Mouse (Mus musculus) adrenal gland, adult (tissue): ENCODE results near the gene Cab39l.
"Not testable (repeated sequence)": the region's sequence is repeated elsewhere in the genome, so short reads cannot be mapped to it uniquely, and the experiment has no call there.

Experiments
- DNase-seq, 2 experiments: peaks; one replicate each; pipeline ENCODE4 v3.0.0; 2022 to 2023; ENCODE audit warnings: low spot score in 1 of 2; ENCODE audit not compliant: inconsistent age in 2 of 2

The Cab39l gene

DNA sequence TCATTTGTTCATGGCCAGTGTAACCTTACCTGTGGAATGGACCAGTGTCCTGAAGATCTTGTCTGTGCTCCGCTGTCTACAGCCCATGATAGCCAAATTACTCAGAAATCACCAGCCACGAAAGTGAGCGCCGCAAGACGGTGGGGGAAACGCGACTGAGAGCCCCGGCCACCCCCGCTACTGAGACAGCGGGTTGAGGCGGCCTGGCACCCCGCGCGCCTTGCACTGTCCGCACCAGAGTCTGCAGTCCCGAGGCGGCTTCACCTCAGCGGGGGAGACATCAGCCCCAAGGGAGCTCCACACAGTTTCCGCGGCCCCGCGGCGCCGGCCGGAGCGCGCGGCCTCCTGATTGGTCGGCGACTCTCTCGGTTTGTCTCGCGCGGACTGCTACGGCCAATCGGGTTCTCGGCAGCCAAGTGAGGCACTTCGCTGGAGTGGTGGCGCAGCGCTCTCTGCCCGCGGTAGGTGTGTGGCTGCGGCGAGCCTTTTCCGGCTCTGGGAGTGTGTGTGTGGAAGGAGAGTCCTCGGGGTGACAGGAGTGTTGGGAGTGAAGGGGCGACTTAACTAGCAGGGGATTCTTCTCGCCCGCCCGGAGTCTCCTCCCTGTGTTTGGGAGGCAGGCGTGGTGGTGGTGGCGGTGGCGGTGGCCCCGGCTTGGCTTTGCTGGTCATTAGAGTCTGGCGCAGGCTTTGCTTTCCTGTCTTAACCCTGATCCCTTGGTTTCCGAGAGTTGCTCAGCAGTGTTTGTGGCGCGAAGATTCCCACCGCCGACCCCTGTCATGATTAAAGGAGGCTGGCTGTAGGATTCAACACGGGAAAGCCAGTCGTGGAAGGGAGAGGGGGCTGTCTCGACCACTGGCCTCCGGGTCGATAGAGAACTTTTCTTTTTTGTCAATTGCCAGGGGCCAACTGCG, at the start of gene Cab39l, which contains the start of gene Setdb2:
Gene Cab39l, plus strand, starts transcription at position 415 of the 914 bp plus-strand sequence.
Gene Setdb2, minus strand, starts transcription at position 327 of the 914 bp plus-strand sequence.
- DNase-seq: peak; percentile 97 to 99

DNA sequence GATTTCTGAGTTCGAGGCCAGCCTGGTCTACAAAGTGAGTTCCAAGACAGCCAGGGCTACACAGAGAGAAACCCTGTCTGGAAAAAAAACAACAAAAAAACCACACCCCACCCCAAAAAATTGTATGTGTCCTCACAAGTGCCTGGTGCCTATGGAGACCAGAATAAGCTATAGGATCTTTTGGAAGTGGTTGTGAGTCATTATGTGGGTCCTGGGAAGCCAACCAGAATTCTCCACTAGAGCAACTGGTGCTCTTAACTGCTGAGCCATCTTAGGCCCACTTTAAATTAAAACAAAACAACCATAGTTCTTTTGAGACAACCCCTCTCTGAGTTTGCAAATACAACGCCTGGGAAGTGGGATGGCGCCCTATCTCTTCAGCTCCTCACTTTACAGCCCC, 45.5 kb upstream of the Cab39l start, which contains the start of gene Phf11c:
Gene Phf11c, minus strand, starts transcription at position 101 of the 400 bp plus-strand sequence.
- no peak for DNase-seq

DNA sequence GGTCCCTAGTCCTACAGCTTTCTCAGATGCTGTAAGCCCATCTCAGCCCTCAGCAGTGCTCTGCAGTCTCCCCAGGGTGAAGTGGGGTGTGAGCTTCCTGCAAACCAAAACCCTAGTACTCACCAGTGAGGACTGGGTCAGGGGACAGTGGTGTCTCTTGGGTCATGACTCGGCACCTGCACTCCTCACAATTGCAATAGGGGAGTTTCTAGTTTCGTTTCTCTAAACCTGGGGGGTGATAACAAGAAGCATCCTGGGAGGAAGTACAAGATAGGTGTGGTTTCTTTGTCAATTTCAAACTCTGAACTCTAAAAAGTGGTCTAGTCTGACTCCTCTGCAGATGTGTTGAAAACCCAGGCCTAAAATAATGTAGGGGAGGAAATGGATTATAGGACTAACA, 43.8 kb upstream of the Cab39l start:
- DNase-seq: no peak

DNA sequence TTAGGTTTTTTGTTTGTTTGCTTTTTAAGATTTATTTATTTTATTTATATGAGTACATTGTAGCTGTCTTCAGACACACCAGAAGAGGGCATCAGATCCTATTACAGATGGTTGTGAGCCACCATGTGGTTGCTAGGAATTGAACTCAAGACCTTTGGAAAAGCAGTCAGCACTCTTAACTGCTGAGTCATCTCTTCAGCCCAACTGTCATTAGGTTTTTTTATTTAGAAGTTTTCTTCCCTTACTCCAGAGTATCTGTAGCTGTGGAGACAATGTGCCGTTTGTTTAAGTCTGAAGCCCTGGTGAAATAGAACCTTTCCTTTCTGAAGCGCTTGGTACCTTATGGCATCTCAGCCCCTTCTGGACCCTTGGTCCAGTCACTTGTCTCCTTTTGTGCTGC, 25.8 kb upstream of the Cab39l start:
- not testable (repeated sequence) for DNase-seq

DNA sequence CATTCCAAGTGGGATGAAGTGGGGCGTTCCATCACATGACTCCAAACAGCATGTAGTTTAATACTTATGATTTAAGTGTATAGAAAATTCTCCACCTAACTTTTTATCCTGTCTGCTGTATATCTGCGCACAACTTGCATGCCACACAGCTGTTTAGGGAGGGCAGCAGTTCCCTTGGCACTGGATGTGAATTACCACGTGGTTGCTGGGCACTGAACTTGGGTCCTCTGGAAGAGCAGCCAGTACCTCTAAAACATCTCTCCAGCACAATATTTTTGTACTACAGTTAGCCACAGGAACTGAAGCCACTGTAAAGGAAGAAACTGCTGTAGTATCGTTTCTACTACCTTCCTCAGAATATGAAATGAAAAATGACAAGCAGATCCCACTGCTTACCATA, 22.6 kb upstream of the Cab39l start:
- no peak for DNase-seq

DNA sequence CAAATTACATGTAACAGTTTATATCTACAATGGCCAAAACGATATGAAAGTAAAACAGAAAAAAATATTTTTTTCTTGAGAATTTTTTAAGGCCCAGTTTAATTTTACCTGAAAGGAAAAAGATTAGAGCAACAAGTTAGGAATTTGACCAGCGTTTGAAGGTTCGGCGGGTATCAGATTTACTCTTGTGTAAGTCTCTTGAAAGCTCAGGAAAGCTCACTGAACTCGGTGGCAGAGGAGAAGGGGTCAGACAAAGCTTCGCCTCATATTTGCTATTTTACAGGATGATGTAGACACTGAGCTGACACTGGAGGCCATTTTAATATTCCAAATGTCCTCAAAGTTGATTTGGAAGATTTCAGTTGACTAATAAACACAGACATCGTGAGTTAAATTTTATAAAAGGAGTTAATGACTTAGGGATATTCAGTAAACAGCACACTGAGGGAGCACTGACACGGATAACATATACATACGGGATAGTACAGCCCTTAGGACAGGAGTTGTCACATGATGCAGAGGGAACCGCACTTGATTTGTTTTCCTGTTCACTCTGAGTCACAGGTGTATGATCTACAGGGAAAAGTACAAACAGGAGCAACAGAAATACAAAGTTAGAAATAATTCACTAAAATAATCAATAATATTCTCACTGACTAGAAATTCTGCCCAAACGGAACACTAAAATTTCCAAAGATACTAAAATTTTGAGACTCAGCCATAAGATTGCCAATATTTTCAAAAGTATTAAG, 17.7 kb upstream of the Cab39l start:
- DNase-seq: no peak

DNA sequence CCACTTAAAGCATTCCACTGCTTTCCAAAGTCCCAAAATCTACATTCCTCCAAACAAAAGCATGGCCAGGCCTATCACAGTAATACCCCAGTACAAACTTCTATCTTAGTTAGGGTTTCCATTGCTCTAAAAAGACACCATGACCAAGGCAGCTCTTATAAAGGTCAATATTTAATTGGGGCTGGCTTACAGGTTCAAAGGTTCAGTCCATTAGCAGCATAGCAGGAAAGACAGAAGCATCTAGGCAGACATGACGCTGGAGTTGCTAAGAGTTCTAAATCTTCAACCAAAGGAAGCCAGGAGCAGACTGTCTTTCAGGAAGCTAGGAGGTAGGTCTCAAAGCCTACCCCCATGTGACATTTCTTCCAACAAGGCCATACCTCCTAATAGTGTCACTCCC, 10.2 kb upstream of the Cab39l start:
- no peak for DNase-seq

DNA sequence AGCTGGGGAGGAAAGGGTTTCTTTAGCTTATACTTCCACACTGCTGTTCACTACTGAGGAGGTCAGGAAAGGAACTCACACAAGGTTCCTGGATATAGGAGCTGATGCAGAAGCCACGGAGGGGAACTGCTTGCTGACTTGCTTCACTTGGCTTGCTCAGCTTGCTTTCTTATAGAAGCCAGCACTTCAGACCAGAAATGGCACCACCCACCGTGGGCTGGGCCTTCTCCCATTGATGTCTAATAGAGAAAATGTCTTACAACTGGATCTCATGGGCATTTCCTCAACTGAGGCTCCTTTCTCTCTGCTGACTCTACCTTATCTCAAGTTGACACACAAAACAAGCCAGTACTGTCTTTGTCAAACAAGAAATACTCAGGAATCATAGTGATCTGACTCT, 6.9 kb upstream of the Cab39l start:
- no peak for DNase-seq

DNA sequence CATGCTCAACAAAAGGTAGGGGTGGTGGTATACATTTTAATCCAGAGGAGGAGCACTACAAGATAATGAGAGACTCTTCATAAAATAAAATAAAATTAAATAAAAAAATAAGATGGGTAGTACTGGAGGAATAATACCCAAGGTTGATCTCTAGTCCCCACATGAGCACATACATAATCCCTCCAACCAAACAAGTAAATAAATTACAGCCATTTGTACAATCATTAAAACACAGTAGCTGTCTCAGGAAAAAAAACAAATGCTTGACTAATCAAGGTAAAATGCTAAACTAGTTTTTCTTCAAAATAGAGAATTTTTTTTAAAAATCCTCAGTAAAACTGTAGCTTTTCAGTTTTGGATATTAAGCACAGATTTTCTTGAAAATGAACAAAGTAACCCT, 5.6 kb upstream of the Cab39l start:
- DNase-seq: no peak

DNA sequence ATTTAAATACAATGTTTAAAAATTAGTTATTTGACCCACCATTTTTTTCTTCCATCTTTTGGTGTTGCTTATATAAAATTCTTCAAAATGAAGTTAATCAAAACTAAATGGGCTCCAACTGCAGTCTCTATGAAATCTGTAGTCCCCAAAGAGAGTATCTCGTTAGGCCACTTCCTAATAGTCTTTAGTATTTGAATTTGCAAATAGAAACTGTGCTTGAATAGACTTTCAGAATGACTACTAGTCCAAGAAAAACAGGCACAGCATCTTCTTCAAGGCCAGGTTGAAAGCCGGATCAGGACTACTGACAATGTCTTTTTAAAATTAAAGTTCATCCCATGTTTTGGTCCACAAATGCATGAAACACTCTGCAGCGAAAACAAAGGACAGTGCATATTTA, 3.4 kb upstream of the Cab39l start:
- no peak for DNase-seq

DNA sequence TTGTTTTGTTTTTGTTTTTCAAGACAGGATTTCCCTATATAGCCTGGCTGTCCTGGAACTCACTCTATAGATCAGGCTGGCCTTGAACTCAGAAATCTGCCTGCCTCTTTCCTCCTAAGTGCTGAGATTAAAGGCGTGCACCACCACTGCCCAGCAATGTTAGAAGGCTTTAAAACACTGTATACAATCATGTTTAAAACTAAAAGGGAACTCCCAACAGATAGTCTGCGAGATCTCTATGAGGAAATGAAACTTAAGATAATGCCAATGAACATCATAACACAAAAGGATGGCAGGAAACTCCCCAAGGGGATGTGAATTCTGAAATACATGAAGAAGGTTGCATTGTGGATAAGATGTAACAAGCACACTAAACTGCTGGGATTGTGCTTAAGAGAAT, 2.3 kb upstream of the Cab39l start:
- no peak for DNase-seq

DNA sequence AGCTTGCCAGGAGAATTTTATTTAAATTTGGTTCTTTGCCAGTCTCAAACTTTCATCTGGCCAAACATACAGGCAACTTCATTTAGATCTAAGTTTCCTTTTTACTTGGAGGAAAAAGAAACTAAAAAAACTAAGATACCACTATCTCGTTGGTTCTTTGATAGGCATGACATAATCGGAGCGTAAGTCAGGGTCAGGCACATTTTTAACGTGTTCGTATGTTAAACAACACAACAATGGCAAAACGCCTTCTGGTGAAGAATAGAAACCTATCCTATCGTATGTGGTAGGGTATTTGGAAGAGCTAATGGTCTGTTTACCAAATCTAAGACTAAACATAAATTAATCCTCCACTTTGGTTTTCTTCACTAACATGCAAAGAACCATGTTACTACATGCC, 733 bp upstream of the Cab39l start:
- peak in 1 of 2 experiments; percentile 62 for DNase-seq

DNA sequence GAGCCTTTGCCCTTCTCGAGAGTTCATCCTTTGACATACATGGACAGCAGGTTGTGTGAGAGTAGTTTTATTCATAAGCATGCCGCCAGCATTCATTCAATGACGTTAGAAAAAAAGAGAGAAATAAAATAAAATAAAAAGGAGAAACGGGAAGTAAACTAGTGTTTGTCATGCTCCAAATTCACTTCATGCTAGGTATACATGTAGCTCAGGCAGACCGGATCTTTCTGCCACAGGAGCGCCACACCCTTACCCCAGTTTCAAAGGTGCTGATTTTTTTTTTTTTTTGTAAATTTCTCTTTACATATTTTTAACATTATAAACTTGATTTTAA, 667 bp downstream of the Cab39l start:
- DNase-seq: no peak

DNA sequence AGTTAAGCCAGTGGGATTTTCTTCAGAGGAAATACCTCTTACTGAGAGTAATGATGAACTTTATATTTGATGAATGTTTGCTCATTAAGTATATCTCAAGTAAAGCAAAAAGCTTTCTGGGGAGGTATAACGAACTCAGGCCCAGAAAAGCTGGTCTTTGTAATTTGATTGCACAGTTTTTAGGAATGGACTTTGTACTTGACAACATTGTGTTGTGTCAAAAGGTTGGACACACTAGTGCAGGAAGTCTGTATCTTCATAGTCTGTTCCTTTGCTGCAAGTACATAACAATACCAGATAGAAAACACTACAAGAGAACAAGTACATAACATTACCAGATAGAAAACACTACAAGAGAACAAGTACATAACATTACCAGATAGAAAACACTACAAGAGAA, 4.6 kb downstream of the Cab39l start:
- no peak for DNase-seq

DNA sequence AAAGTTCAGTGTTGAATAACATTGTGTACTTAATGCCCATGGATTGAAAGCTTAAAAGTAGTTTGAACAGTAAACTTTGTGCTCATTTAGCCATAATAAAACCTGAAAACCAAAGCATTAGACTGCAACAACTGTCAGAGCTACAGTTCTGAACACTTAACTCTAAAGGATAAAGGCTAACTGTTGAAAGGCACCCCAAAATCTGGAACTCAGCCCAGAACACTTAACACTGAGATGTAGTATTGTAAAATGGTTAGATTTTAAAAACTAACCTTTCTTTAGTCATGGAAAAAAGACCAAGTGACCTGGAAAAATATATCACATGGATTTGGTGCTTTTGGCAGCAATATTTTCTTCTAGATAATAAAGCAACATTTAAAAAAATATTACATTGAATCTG, 7.2 kb downstream of the Cab39l start:
- no peak for DNase-seq

DNA sequence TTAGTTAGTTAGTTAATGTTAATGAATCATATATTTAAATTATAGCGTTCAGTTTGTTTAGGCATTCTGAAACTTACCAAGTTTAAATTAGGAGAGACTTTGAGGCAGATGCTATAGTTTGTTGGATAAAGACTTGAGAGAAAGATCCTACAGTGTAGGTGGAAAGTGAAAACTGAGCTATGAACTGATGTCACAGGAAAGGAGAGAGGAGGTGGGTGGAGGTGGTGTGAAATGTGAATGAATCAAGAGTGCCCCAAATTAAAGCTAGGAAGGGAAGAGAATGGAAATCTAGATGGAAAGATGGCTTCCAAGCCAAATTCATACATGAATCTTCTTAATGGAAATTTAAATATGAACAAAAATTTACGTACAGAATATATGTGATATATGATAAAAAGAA, 25.7 kb downstream of the Cab39l start:
- no peak for DNase-seq

DNA sequence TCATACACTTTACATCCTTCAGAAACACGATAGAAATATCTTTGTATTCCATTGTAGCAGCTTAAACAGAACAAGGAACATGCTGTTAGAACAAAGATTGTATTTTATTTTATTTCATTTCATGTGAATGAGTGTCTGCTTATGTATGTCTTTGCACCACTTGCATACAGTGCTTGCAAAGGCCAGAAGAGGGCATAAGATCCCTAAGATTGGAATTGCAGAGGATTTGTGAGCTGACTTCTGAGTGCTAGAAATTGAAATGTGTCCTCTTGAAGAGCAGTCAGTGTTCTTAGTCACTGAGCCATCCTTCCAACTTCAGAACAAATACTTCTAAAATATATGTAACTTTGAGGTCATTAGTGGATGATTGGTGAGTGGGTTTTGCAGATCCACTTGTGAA, 27.0 kb downstream of the Cab39l start:
- DNase-seq: peak in 1 of 2 experiments; percentile 41

DNA sequence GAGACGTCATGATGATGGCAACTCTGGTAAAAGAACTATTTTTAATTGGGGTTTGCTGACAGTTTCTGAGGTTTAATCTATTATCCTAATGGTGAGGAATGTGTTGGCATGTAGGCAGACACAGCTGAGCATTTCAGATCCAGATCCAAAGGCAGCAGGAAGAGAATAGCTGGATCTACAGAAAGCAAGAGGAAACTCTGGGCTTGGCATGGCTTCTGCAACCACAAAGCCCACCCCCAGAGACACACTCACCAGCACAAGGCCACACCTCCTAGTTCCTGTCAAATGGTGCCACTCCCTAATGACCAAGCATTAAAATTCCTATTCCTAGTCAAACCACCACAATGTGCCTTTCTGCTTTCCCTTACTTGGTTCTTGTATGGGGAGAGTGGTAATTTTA, 30.0 kb downstream of the Cab39l start:
- no peak for DNase-seq

DNA sequence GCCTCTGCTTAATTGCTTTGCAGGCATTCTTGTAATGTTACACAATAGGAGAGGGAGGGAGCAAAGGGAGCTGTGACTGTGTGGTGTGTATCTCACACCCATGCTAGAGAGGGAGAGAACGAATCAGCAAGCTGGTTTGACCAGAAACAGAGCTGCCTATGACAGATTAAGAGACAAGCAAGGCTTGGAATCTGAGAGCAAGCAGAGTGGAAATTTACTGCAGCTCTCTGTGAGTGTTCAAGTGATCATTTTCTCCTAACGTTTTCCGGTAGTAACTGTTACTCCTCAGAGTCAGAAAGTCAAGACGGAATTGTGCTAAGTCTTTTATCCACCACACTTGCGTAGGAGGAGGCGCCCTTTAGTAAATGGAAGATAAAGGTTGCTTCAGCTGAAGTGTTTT, 37.9 kb downstream of the Cab39l start:
- peak; percentile 14 to 70 for DNase-seq

DNA sequence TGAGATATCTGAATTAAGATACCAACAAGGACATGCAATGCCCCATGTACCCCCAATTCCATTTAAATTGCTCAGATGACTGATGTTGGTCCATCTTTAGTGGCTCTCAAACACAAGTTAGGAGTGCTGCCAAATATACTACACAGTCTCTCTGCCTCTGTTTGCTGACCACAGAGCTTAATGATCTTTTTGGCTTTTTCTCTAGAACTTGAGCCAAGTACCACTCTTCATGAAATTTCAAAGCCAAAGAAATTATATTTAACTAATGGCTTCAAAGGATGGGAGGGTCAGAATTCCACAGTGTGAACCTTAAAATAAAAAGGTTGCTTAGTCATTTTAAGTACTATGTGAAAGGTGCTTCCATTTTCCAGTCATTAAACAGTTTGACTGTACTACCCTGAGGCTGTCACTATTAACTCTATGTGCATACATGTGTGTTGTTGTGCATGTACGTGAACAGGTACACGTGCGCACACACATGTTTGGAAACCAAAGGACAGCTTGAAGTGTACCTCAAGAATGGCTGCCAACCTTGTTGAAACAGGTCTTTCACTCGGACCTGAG, 44.6 kb downstream of the Cab39l start:
- no peak for DNase-seq

DNA sequence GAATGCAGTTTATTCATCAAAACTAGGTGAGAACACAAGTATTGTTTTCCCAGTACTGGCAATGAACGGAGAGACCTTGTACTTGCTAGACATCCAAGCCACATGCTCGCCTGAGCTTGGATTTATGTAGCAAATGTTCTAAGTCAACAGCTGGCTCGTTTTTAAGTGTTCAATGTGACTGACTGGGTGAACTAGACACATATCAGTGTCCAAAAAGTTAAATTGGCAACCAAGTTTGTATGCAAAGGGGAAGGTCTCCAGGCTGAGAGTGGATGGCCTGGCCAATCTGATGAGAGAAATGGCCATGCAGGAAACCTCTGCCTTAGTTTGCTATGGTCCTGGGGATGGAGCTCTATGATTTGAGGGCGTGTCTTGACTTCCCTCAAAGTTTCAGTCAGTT, 51.6 kb downstream of the Cab39l start:
- DNase-seq: no peak

DNA sequence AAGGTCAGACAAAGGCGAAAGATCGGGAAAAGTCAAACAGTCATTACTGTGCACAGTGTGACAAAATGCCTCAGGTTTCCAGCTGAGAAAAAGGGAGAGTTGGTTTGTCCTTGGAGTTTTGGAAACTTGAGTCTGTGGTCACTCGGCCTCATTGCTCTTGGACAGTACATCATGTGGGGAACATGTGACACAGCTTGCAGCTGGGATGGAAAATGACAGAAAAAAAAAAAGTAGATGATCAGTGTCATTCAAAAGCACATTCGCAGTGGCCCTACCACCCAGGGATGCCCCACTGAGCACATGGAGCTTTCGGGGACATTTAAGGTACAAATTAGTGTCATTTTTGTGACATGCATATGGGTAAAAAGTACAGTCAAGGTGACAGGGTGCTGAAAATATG, 57.2 kb downstream of the Cab39l start:
- DNase-seq: no peak
